In the genomic region with DNA sequence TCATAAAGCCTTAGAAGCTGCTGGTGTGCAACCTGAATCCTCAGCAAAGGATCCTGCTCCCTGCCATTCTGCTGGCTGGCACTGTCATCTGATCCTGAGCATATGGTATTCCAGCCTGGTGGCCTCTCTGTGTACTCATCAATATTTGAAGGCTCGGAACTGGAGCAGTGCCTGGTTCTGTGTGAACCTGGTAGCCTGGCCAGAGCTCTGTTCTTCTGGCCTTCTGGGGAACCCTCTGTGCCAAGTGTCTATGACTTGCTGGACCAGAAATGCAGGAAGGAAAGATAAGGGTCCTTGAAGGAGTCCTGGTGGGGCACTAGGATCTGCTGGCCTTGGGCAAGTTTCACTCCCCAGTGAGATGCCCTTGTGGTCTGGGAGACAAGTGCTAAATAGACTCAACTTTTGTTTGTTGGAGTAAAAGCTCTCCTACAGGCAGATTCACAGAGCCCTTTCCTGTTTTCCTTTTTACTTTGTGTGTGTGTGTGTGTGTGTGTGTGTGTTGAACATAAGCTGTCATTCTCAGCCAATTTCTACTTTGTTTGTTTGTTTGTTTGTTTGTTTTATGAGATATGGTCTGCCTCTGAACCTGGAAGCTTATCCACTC, we compare ENCODE assay signal across 12 mouse cellular contexts. TPM values are rescaled to one million over a fixed set of nuclear protein-coding genes. Genes with fewer than 3 reads are reported as not detected.
DNase-seq lines count a peak whose midpoint lies in the region; ATAC-seq lines count a peak whose summit lies in the region.
"Had no signal": no experiment of that assay in that cellular context is flagged by ENCODE, and none has a peak within 500 bp of the region (broad histone marks: within the 10 kb centered on the region; RNA-seq: fewer than 3 reads in every experiment).

No protein-coding gene starts in this region.

- H3K9ac ChIP-seq in lung, embryonic 16.5 days (ENCODE audit: low read length) = no peak overlapping the region
- no peak overlapping the region for H3K9ac ChIP-seq in forebrain, embryonic 13.5 days
- H3K9ac ChIP-seq: embryonic facial prominence, embryonic 12.5 days; hindbrain, embryonic 13.5 days; stomach, embryonic 15.5 days had no signal

- H3K4me2 ChIP-seq in lung, embryonic 16.5 days (ENCODE audit: low read depth, low read length) = no peak overlapping the region
- no peak overlapping the region for H3K4me2 ChIP-seq in forebrain, embryonic 13.5 days
- H3K4me2 ChIP-seq: embryonic facial prominence, embryonic 12.5 days; hindbrain, embryonic 13.5 days; stomach, embryonic 15.5 days had no signal

- no peak for ATAC-seq in lung, embryonic 16.5 days (ENCODE audit: low read depth)
- no peak for ATAC-seq in forebrain, embryonic 13.5 days

- intact Hi-C loops in gastrocnemius, postnatal 14 days (cut with DNase I; ENCODE audit: low total_unique reads) = no loop called here

- H3K9me3 ChIP-seq in lung, embryonic 16.5 days (ENCODE audit: control insufficient read depth, low read length) = no peaks in the 10 kb centered on the region
- H3K9me3 ChIP-seq in forebrain, embryonic 13.5 days (replicated peaks) = no peaks in the 10 kb centered on the region
- H3K9me3 ChIP-seq: embryonic facial prominence, embryonic 12.5 days; forebrain, embryonic 10.5 days; hindbrain, embryonic 13.5 days; stomach, embryonic 15.5 days had no signal

- peaks cover 19% of the 10 kb centered on the region for H3K4me1 ChIP-seq in lung, embryonic 16.5 days (replicated peaks; ENCODE audit: control insufficient read depth, insufficient read depth, low read length)
- H3K4me1 ChIP-seq in forebrain, embryonic 13.5 days = peaks cover 4% of the 10 kb centered on the region

- H3K4me3 ChIP-seq in lung, embryonic 16.5 days (ENCODE audit: low read length) = no peak overlapping the region
- H3K4me3 ChIP-seq in forebrain, embryonic 13.5 days = no peak overlapping the region
- H3K4me3 ChIP-seq: embryonic facial prominence, embryonic 12.5 days; forebrain, embryonic 10.5 days; hindbrain, embryonic 13.5 days; stomach, embryonic 15.5 days had no signal

- peak; percentile 57 for DNase-seq in gastrocnemius, postnatal 25 days
- no peak for DNase-seq in gastrocnemius, postnatal 14 days
- peak; percentile 51 for DNase-seq in MN1 (ENCODE audit: low spot score)
- peak; percentile 98 for DNase-seq in cerebellum, adult 11-12 months
- no peak for DNase-seq in right cerebral cortex, postnatal 14 days
- no peak for DNase-seq in right cerebral cortex, postnatal 10 days (ENCODE audit: low spot score in 2 of 2)

- 46% methylated on average over 1 of the region's 1 CpGs for WGBS in lung, embryonic 16.5 days
- WGBS in forebrain, embryonic 13.5 days = 83% methylated on average over 1 of the region's 1 CpGs

- H3K27ac ChIP-seq in lung, embryonic 16.5 days (ENCODE audit: low read length) = peak overlapping the region; percentile 37; the same call in 1 of the 2 replicates
- H3K27ac ChIP-seq in forebrain, embryonic 13.5 days = no peak overlapping the region
- H3K27ac ChIP-seq: embryonic facial prominence, embryonic 12.5 days; forebrain, embryonic 10.5 days; hindbrain, embryonic 13.5 days; stomach, embryonic 15.5 days had no signal

- no peaks in the 10 kb centered on the region for H3K36me3 ChIP-seq in lung, embryonic 16.5 days (ENCODE audit: control insufficient read depth, insufficient read depth, low read length)
- H3K36me3 ChIP-seq in forebrain, embryonic 13.5 days (ENCODE audit: poor library complexity, severe bottlenecking) = no peaks in the 10 kb centered on the region
- H3K36me3 ChIP-seq: embryonic facial prominence, embryonic 12.5 days; forebrain, embryonic 10.5 days; hindbrain, embryonic 13.5 days; stomach, embryonic 15.5 days had no signal

- no peaks in the 10 kb centered on the region for H3K27me3 ChIP-seq in lung, embryonic 16.5 days (ENCODE audit: control insufficient read depth, insufficient read depth, low read depth, low read length)
- no peaks in the 10 kb centered on the region for H3K27me3 ChIP-seq in forebrain, embryonic 13.5 days
- H3K27me3 ChIP-seq: embryonic facial prominence, embryonic 12.5 days; hindbrain, embryonic 13.5 days; stomach, embryonic 15.5 days had no signal

RNA-seq across cellular contexts. Expression of gene Chka, which starts 5.7 kb away (rescaled TPM):
- 1 to 10 TPM; 1.8 to 2.3 TPM for total RNA-seq in gastrocnemius, postnatal 25 days (2021)
- 1 to 10 TPM; 3.5 to 4.5 TPM for total RNA-seq in gastrocnemius, postnatal 14 days (2021)
- polyA plus RNA-seq in lung, embryonic 16.5 days (2015; fragmentation: Nextera tagmentation; extraction: Ambion mirVana) = 56.8 and 60.0 TPM in 2 replicates
- polyA plus RNA-seq in forebrain, embryonic 13.5 days (2015; fragmentation: Nextera tagmentation; extraction: Ambion mirVana) = 53.1 and 54.8 TPM in 2 replicates

Comparison
In these comparisons a context has a peak if more than half of its experiments do, and no peak if none do; other contexts are left out.
1. DNase-seq: peak in gastrocnemius, postnatal 25 days (single experiment), MN1 (single experiment) and cerebellum, adult 11-12 months (single experiment); none in gastrocnemius, postnatal 14 days (single experiment), right cerebral cortex, postnatal 14 days (single experiment) and right cerebral cortex, postnatal 10 days (0 of 2).